Mouse (Mus musculus): ENCODE data around the gene Thy1.

Thy1 gene

DNA sequence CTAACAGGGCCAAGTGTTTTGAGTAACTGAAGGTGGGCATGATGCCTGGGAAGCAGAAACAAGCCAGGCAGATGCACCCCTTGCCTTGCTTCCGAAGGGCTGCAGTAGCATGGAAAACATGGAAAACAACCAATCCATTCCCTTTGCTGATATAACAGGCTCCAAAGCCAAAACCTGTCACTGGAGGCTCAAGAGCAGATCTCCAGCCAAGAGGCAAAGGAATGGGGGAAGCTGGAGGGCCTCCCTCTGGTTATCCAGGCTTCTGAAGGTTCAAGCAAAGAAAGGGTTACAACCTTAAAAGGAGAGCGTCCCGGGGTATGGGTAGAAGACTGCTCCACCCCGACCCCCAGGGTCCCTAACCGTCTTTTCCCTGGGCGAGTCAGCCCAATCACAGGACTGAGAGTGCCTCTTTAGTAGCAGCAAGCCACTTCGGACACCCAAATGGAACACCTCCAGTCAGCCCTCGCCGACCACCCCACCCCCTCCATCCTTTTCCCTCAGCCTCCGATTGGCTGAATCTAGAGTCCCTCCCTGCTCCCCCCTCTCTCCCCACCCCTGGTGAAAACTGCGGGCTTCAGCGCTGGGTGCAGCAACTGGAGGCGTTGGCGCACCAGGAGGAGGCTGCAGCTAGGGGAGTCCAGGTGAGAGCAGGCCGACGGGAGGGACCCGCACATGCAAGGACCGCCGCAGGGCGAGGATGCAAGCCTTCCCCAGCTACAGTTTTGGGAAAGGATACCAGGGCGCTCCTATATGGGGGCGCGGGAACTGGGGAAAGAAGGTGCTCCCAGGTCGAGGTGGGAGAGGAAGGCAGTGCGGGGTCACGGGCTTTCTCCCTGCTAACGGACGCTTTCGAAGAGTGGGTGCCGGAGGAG, at the start of gene Thy1:
Gene Thy1 (plus strand): TSS at position 549 of the 872 bp plus-strand sequence.
- DNase-seq (ENCODE audit: low spot score), result no peak

DNA sequence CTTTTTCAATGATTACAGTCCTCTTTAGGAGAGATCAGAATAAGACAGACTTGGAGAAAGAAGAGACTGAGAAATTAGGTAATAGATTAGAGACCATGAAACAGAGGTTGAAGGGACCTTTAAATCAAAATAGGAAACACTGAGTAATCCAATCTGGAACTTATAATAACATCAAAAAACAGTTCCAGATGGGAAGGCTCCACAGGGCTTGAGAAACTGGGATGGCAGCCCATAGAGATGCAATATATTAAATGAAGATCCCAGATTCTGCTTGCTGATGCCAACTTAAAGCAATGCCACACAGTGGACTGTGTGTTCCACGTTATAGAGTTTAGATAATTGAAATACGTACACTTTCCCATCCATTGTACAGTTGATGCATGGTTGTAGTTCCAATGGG, 45.5 kb upstream of the Thy1 start:
- DNase-seq (ENCODE audit: low spot score), result no peak

DNA sequence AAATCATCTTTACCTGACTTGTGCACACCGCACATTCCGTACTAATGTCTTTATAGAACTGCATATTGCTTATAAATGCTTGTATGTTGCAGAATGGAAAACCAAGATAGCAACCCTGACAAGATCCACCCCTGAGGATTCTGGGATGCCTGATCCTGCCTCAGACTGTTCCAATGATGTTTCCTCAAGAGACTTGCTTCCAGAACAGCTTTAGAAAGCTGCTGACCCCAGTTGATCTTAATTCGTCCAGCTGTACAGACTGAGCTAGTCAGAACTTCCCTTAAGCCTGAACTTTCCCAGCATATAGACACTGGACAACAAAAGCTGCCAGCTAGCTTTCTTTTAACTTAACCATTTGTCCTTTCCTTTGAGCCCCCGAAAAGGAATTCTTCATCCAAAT, 44.3 kb upstream of the Thy1 start:
- DNase-seq (ENCODE audit: low spot score), result no peak

DNA sequence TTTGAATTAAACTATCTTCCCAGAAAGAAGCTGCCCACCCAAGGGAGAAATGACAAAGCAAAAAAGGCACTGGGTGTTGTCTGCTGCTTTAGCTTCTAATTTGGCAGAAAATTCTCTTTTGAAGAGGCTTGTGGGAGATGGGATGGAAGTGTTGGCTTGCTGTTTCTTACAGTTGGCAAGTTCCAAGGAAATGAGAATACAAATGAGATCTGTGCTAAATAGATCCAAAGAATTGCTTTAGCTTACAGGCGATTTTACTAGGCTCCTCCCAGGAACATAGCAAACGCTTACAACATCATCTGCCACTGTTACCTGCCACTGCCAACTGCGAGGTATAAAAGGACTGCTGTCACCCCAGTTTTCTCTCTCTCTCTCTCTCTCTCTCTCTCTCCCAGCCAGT, 38.8 kb upstream of the Thy1 start:
- DNase-seq (ENCODE audit: low spot score), result no peak

DNA sequence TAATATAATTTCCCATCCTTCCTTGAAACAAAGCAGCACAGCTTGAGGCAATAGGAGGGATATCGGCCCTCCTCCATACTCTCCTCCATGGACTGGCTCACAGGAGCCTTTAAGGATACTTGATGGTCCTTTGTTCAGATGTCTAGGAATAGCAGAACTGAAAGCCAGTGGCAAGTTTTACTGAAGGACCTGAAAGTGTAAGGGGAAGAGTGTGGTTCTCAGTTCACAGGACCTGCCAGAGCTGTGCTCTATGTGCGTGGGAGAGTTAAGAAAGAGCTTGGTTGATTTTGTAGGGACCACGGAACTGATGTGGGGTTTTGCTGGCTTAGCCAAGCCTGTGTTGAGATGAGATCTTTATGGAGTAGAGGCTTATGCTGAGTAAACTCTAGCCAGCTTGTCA, 37.9 kb upstream of the Thy1 start:
- no peak for DNase-seq (ENCODE audit: low spot score)

DNA sequence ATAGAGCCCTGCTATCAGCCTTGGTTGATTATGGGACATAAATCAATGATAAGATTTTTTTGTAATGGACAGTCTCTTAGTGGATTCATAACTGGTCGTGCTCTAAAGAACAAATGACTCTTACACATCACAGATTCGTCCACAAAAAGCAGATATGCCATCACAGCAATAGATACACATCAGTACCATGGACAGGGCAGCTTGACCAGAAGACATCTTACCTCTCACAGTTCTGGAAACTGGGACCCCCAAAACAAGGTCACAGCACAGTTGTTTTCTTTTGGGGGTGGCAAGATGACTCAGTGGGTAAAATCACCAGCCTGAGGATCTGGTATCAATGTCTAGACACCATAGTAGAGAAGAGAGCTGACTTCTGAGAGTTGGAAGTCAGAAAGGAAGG, 35.9 kb upstream of the Thy1 start:
- no peak for DNase-seq (ENCODE audit: low spot score)

DNA sequence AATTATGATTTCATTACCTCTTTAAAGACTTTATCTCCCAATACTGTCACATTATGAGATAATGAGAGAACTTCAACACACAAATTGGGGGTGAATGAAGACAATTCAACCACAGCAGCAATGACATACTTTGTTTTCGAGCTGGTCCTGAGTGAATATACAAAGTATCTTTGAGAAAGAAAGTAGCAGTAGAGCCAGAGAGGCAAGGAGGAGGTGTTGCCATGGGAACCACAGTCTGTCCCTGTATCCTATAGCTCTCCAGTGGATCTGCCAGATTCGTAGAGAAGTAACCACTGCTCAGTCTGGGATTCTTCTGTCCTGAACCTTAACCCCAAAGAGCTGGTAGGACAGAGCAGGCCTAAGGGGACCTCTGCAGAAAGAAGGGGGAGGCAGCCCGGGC, 35.2 kb upstream of the Thy1 start:
- DNase-seq (ENCODE audit: low spot score), result peak; percentile 39

DNA sequence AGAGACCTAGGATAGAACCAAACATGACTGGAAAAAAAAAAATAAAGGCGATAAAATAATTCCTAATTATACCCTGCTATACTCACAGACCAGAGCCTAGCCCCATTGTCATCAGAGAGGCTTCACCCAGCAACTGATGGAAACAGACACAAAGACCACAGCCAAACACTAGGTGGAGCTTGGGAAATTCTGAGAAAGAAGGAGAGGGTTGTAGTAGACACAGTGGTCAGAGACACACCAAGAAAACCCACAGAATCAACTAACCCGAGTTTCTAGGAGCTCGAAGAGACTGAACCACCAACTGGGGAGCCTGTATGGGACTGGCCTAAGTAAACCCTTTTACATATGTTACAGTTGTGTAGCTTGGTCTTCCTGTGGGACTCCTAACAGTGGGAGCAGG, 32.3 kb upstream of the Thy1 start:
- DNase-seq (ENCODE audit: low spot score), result no peak

DNA sequence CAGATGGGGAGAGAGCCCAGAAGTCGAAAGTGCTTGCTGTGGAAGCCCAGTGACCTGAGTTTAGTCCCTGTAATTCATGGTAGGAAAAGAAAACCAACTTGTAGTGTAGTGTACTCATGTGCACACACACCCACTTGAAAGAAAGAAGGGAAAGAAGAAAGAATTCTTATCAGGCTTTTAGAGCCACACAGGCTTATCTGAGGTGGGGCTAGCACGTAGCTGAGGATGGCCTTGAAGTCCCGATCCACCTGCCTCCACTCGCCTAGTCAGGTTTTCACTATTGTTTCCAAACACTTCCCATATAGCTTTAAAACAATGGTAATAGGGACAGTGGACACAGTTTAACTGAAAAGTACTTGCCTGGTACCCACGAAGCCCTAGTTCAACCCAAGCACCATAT, 31.5 kb upstream of the Thy1 start:
- DNase-seq (ENCODE audit: low spot score), result no peak

DNA sequence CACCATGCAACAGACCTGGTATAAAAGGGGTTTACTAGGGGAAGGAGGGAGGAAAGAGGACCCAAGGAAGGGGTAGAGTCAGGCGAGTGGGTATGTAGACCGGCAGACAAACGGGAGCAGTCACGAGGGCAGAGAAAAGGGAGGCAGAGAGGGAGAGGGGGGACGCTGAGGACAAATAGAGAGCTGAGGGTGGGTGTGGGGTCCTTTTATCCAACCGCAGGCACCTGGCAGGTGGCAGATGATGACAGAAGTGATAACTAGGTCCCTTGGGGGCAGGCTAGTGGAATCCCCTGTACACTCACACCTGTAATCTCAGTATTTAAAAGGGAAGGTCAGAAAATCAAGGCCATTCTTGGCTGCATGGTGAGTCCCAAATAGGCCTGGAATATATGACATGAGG, 31.0 kb upstream of the Thy1 start:
- DNase-seq (ENCODE audit: low spot score), result no peak

DNA sequence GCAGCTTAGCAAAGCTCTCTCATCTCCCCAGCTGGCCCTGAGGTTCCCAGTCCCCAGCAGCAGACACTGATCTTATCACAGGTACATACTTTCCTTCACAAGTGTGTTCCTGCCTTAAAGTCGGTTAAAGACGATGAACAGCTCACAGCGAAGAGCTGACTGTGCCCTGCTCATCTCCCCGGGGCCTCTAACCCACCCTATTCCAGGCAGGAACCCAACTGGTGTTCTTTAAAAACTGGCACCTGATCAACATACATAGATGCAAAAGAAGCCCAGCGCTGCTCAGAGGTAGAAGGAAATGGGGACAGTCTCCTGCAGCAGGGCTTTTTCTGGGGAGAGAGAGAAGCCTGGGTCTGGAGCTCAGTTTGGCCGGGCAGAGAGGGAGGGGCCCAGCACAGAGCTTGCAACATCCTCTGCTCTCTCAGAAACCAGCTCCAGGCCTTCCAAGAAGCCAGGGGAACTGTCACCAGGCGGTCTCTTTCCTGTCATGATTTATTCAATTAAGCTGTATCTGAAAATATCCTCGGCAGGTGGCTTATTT, 30.4 kb upstream of the Thy1 start:
- DNase-seq (ENCODE audit: low spot score), result no peak

DNA sequence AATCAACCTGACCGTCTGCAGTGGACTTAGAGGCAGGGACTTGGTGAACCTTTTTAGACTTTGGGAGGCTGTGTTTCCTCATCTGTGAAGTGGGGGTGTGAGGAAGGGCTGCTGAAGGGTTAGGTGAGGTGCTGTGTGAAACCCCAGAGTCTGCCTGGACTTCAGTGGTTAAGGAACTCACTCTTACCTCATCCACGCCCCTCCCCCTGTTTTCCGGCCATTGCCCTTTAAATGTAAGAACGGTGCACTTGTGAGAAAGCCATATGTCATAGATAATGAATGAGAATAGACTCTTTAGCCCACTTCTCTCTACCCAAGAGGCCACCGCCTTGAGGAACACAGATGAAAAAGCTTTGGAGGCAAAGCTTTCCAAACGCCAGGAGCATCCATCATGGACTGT, 29.4 kb upstream of the Thy1 start:
- no peak for DNase-seq (ENCODE audit: low spot score)

DNA sequence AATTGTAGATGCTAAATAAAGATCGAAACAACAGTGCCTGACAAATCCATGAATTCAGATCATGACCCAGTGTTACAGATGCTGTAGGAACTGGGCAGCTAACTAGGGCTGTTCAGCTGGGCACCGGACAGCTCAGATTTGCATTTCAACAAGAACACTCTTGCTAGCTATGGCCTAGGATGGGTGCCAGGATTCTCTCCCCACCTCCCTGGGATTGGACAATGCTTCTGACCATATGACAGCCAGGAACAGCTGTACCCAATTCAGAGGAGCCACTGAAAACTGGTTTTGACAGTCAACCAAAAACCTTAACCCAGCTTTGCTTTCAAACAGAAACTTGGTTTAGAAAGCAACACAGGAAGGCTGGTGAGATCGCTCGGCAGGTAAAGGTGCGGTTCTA, 26.9 kb upstream of the Thy1 start:
- no peak for DNase-seq (ENCODE audit: low spot score)

DNA sequence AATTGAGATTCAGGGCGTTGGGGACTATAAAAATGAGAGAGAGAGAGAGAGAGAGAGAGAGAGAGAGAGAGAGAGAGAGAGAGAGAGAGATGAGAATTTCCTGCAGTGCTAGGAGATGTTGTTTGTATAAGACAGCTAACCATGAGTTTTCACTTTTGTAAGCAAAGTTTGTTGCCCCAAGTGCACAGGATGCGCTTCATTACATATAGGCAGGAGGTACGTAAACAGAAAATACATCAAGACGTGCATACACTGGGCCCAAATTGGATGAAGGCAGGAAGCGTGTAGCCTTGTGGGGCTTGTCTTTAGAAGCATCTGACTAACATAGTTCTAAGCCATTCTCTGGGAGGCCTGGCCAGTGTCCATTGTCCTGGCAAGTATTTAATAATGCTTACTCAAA, 25.3 kb upstream of the Thy1 start:
- no peak for DNase-seq (ENCODE audit: low spot score)

DNA sequence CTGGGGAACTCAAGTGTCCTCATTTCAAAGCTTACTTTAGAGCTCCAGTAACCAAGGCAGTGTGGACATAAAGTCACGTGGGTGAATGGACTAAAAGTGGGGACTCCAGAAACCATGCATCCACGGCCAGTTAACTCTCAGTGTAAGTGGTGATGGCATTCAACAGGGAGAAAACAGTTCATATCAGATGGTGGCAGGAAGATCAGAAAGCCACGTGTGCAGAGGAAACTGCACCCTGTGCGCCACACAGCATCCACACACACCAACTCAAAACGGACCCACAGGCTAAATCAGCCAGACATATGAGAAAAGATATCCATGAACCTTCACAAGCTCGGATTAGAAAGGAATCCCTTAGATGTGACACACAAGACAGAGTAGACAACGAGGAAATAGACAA, 23.2 kb upstream of the Thy1 start:
- DNase-seq (ENCODE audit: low spot score), result no peak

DNA sequence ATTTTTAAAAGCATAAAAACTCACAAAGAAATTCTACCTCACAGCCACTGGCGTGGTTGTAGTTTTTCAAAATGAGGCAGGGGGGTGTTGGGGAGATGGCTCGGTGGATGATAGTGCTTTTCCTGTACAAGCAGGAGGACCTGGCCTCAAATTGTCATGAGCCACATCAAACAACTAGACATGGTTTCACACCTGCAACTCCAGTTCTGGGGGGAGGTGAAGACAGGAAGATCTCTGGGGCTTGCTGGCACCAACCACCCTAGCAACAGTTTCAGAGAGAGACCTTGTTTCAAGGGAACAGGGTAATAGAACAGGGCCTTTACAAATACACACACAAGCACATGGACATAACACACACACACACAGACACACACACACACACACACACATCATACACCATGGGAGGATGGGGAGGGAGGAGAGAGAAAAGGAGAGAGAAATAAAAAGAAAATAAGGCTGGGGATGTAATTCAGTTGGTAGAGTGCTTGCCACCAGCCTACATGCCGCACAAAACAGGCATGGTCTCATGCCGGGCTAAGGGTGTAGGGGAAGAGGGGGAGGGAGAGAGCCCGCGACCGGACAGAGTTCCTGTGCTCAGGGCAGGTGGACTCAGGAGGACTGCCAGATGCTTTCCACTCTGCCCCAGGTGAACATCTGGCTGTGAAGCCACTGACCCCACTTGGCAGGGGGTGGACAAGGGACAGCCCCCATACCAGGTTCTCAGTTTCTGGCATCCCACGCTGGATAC, 20.9 kb upstream of the Thy1 start:
- DNase-seq (ENCODE audit: low spot score), result no peak

DNA sequence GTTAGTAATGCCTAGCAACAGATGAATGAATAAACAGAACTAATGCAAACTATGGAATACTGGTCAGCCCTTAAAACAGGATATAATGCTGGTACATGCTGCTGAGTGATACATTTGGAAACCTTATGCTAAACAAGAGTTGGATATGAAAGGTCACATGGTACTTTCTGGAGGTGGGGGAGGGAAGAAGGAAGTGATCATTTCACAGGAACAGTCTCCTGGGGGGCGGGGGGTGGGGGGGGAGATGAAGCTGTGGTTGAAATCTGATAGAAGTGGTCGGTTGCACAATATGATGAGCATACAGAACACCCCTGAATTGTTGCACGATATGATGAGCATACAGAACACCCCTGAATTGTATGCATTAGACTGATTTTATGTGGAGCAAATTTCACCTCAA, 19.1 kb upstream of the Thy1 start:
- DNase-seq (ENCODE audit: low spot score), result no peak

DNA sequence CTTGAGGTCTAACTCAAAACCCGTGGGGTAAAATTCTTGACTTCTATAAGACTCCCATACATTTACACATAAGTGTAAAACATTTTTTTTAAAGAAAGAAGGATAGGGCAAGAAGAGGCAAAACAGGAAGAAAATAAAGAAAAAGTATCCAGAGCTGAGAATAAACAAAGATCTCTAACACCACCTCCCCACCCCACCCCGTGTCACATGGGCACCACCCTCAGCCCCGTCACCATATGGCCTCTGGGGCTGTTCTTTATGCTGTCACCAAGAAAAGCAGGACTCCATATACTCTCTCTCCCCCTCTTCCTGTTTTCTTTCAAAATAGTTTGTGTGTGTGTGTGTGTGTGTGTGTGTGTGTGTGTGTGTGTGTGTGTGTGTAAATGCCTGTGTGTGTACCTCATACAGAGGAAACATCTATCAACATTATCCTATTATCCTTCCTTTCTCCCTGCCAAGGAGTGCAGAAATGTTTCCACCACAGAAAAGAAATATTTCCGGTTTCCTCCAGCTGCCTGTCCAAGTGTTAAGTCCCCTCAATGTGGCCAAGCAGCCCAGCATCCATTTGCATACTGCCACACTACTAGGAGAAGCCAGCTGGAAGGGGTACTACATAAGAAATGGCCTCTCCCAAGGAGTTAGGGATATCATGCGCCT, 13.5 kb upstream of the Thy1 start:
- DNase-seq (ENCODE audit: low spot score), result no peak

DNA sequence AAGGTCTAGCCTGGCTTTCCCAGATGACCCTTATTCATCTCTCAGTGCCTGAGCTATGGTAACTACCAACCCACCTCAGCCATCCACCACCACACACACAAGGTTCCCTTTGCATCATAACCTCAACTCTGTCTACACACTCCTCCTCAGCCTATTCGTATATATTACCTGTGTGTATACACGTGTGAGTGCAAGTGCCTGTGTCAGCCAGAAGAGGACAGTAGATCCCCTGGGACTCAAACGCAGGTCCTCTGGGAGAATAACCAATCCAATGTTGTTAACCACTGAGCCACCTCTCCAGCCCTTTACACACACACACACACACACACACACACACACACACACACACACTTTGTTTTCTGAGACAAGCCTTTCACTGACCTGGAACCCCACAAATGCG, 12.5 kb upstream of the Thy1 start:
- DNase-seq (ENCODE audit: low spot score), result no peak

DNA sequence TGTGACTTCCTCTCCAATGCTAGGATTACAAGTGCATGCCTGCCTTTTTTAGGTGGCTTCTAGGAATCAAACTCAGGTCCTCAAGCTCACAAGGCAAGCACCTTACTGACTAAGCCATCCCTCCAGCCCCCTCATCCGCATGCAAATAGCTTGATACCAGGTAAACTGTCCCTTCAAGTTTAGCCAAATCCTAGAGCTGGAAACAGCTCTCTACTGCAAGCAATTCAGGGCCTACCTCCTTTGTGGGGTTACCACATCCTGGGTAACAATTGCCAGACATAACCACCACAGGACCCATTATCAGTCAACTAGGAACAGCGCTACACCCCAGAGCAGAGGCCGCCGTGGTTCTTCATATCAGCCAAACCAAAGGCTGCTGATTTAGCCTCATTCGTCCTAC, 12.1 kb upstream of the Thy1 start:
- DNase-seq (ENCODE audit: low spot score), result no peak

DNA sequence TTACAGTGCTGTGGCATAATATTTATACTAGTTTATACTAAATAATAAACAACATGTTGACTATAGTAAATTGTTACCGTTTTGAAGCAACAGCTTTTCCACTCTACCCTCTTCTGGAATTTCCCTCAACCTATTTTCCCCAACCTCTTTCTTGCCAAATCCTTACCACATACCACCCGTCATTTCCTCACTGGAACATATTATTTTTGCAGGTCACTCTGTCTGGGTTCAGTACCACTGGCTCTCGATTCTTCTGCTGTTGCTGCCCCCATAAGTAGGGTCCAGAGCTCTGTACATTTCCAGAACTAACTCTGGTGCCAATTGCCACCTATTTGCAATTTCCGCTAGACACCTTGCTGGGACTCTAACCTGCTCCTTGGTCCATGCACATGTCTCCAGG, 11.2 kb upstream of the Thy1 start:
- DNase-seq (ENCODE audit: low spot score), result no peak

DNA sequence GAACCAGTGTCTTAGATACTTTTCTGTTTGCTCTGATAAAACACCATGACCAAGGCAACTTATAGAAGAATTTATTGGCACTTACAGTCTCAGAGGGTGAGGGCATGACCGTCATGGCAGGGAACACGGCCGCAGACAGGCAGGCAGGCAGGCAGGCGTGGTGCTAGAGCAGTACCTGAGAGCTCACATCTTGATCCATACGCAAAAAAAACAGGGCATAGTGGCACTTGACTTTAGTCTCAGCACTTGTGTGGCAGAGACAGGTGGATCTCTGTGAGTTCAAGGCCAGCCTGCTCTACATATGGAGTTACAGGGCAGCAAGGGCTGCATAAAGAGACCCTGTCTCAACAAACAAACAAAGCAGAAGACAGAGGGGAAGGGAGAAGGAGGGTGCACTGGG, 9.9 kb upstream of the Thy1 start:
- DNase-seq (ENCODE audit: low spot score), result no peak

Measured in testis, postnatal 14 days (tissue).